Mouse (Mus musculus): ENCODE data around the gene Ube2b.

GRCm38 (mm10) chr11:51960967-51961471, 39.5 kb downstream of the Ube2b start:
- TF ChIP-seq POLR2A (IDR thresholded peaks at IDR 0.05; ENCODE audit: control insufficient read depth in 1 of 2, insufficient read depth in 1 of 2, low read depth in 1 of 2, low read length in 2 of 2, poor library complexity in 1 of 2) = no peak
- no peak for TF ChIP-seq MEF2A (IDR thresholded peaks at IDR 0.05; ENCODE audit: extremely low read depth, insufficient replicate concordance, low read depth, low read length, poor library complexity, severe bottlenecking)
- TF ChIP-seq POLR2AphosphoS5 (IDR thresholded peaks at IDR 0.05; ENCODE audit: borderline replicate concordance, low read depth, low read length) = no peak
- TF ChIP-seq GATA1 (IDR thresholded peaks at IDR 0.05; ENCODE audit: low read depth, low read length) = no peak
- TF ChIP-seq MAX (IDR thresholded peaks at IDR 0.05; ENCODE audit: low read length) = no peak
- TF ChIP-seq RAD21 (IDR thresholded peaks at IDR 0.05; ENCODE audit: low read depth, low read length) = peak; percentile 13; the same call in 1 of the 2 replicates

Data from MEL (cell line).